Mouse (Mus musculus): Measurements from ENCODE around the gene Dip2a. TPM values are rescaled to one million over a fixed set of nuclear protein-coding genes. Genes with fewer than 3 reads are reported as not detected.
A peak's percentile ranks its signal among the peaks of the same experiment; 100 is the strongest.

Dip2a gene
- polyA plus RNA-seq, 1 experiment from 2014 or later, result 14.2 TPM

DNA sequence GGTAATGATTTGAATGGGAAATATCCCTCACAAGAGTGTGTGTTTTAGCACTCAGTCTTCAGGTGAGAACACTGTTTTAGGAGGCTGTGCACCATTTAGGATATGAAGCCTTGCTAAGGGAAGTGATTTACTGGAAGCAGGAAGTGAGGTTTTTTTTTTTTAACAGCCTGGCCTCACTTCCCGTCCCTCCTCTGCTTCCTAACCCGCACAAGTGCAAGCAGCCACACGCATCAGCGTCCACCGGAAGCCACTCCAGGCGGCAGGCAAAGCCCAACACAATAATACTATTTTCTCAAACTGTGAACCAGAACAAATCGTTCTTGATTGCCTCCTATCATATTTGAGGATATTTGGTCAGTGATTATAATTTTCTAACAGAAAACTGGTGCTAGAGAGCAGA, 6.9 kb upstream of the Dip2a start:
- no peaks in the 10 kb centered on the region for H3K9me3 ChIP-seq
- no peak overlapping the region for H3K4me3 ChIP-seq
- no peak for ATAC-seq (ENCODE audit: low FRiP score, low read depth)
- H3K4me1 ChIP-seq, result no peaks in the 10 kb centered on the region
- H3K27ac ChIP-seq, result no peak overlapping the region
- peaks cover 65% of the 10 kb centered on the region for H3K36me3 ChIP-seq
- WGBS, result 88% methylated on average over 7 of the region's 7 CpGs
- H3K9ac ChIP-seq, result no peak overlapping the region
- no peak overlapping the region for H3K4me2 ChIP-seq (replicated peaks)
- no peaks in the 10 kb centered on the region for H3K27me3 ChIP-seq (replicated peaks)

DNA sequence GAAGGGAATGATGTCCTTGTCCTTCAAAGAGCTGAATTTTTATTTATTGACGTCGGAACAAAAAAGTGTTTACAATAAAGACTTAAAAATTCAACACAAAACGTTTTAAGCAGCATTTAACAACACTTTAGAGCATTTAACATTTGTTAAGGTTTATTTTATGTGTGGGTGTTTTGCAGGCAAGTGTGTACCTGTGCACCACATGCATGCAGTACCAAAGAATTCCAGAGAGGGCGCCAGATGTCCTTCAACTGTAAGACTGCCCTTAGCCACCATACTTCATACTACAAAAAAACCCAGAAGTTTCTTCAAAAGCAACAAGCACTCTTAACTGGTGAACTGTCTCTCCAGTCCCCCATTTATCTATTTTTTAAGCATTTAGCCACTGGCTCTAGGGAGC, 1.5 kb upstream of the Dip2a start:
- no peaks in the 10 kb centered on the region for H3K9me3 ChIP-seq
- no peak overlapping the region for H3K9ac ChIP-seq
- no peak overlapping the region for H3K4me2 ChIP-seq (replicated peaks)
- H3K36me3 ChIP-seq, result peaks cover 16% of the 10 kb centered on the region
- 7% methylated on average over 4 of the region's 4 CpGs for WGBS
- no peak overlapping the region for H3K27ac ChIP-seq
- no peak overlapping the region for H3K4me3 ChIP-seq
- peaks cover 13% of the 10 kb centered on the region for H3K4me1 ChIP-seq
- ATAC-seq (ENCODE audit: low FRiP score, low read depth), result no peak
- no peaks in the 10 kb centered on the region for H3K27me3 ChIP-seq (replicated peaks)

DNA sequence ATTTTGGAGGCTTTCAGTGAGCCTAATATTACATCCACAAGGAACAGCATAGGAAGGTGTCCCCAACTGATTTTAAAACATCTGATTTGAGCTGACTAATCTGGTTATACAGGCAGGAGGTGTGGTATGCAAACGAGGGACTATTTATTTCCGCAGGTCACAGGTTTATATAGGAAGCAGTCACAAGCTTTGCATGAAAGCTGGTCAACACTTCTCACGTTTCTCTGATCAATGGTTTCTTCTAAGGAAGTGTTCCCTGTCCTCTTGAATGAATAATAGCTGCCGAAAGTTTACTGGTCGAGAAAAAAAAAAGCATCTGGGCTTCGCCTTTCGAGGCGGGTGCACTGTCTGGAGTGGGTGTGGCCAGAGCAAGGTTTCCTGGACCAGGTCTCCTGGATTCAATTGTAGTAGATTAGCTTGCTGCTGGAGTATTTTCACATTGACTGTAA, 976 bp upstream of the Dip2a start:
- Histone ChIP-seq H3K27ac (no peak overlapping the region), H3K9ac (0 out of 2 replicates have a peak overlapping the region, but pooled peaks have one; percentile 86), H3K36me3 (peaks cover 12% of the 10 kb centered on the region), H3K4me2 (replicated peaks) (peak overlapping the region; percentile 75), H3K9me3 (no peaks in the 10 kb centered on the region), H3K4me1 (peaks cover 13% of the 10 kb centered on the region), H3K4me3 (no peak overlapping the region; the same call in 1 of the 2 replicates), H3K27me3 (replicated peaks) (no peaks in the 10 kb centered on the region)
- ATAC-seq (ENCODE audit: low FRiP score, low read depth), result no peak
- WGBS, result 25% methylated on average over 8 of the region's 8 CpGs

GRCm38 (mm10) chr10:76345540-76345902, 430 bp upstream of the Dip2a start:
- peaks cover 13% of the 10 kb centered on the region for H3K4me1 ChIP-seq
- peak; percentile 7 for ATAC-seq (ENCODE audit: low FRiP score, low read depth)
- H3K27ac ChIP-seq, result no peak overlapping the region
- no peaks in the 10 kb centered on the region for H3K9me3 ChIP-seq
- peaks cover 6% of the 10 kb centered on the region for H3K36me3 ChIP-seq
- no peaks in the 10 kb centered on the region for H3K27me3 ChIP-seq (replicated peaks)
- H3K4me2 ChIP-seq (replicated peaks), result peak overlapping the region; percentile 75
- H3K9ac ChIP-seq, result peak overlapping the region; percentile 86
- WGBS, result 7% methylated on average over 12 of the region's 12 CpGs
- peak overlapping the region; percentile 84 for H3K4me3 ChIP-seq

DNA sequence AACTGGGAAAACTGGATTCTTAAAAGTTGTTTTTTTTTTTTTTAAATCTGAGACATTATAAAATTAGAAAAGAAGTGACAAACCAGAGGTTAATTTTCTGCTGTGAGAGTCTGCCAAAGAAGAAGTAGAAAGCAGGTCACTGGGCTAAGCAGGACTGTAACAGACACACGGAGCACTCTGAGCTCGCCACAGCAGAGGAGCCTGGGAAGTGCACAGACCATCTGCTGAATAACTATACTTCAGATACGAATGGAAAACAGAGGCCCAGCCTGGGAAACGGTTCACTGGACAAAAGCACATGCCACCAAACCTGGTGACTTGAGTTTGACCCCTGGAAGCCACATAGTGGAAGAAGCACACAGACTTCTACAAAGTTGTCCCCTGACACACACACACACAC, 10.7 kb downstream of the Dip2a start:
- Histone ChIP-seq H3K27ac (no peak overlapping the region), H3K4me3 (no peak overlapping the region), H3K36me3 (no peaks in the 10 kb centered on the region), H3K9me3 (no peaks in the 10 kb centered on the region), H3K4me1 (peaks cover 4% of the 10 kb centered on the region; the same call in 1 of the 2 replicates), H3K27me3 (replicated peaks) (no peaks in the 10 kb centered on the region), H3K9ac (no peak overlapping the region), H3K4me2 (replicated peaks) (no peak overlapping the region)
- no peak for ATAC-seq (ENCODE audit: low FRiP score, low read depth)
- 36% methylated on average over 4 of the region's 4 CpGs for WGBS

GRCm38 (mm10) chr10:76332040-76332439, 13.1 kb downstream of the Dip2a start:
- H3K27ac ChIP-seq, result no peak overlapping the region
- H3K36me3 ChIP-seq, result no peaks in the 10 kb centered on the region
- H3K27me3 ChIP-seq (replicated peaks), result no peaks in the 10 kb centered on the region
- H3K9me3 ChIP-seq, result no peaks in the 10 kb centered on the region
- WGBS, result 40% methylated on average over 2 of the region's 2 CpGs
- H3K4me2 ChIP-seq (replicated peaks), result no peak overlapping the region
- H3K9ac ChIP-seq, result no peak overlapping the region
- peaks cover 4% of the 10 kb centered on the region; the same call in 1 of the 2 replicates for H3K4me1 ChIP-seq
- no peak overlapping the region for H3K4me3 ChIP-seq
- no peak for ATAC-seq (ENCODE audit: low FRiP score, low read depth)

DNA sequence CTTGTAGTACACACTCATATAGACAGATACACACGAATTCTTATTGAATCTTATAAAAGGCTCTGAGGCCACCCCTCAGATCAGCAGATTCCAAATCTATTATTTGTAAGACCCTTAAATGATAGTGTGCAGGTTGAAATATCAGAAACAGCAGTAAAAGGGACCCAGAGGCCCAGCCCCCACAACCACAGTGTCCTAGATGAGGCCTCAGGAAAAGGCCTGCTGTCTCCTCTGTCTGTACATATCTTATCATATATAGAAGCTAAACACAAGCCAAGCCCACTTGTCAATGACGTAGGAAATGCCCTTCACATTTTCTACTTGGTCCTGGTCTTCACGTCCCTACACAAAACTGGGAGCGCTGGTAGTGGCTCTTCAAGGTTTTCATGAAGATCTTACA, 16.0 kb downstream of the Dip2a start:
- Histone ChIP-seq H3K9ac (no peak overlapping the region), H3K4me1 (no peaks in the 10 kb centered on the region), H3K27ac (no peak overlapping the region), H3K4me2 (replicated peaks) (no peak overlapping the region), H3K9me3 (no peaks in the 10 kb centered on the region), H3K36me3 (no peaks in the 10 kb centered on the region), H3K4me3 (no peak overlapping the region), H3K27me3 (replicated peaks) (no peaks in the 10 kb centered on the region)
- ATAC-seq (ENCODE audit: low FRiP score, low read depth), result no peak
- 91% methylated on average over 4 of the region's 4 CpGs for WGBS

DNA sequence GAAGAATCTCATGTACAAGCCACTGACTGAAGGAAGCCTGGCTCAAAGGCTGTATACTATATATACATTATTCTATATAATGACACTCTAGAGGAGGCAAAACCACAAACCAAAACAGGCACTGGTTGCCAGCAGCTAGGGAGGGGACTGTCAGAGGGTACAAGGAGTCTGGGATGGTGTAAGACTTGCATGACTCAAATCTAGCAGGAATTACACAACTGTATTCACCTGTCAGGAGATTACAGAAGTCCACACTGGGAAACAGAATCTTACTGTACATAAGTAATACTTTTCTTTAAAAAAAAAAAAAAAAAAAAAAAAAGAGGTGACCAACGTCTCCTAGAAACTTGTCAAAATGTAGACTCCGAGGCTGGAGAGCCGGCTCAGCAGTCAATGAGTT, 16.5 kb downstream of the Dip2a start:
- ATAC-seq (ENCODE audit: low FRiP score, low read depth), result no peak
- H3K27ac ChIP-seq, result no peak overlapping the region
- H3K4me3 ChIP-seq, result no peak overlapping the region
- no peak overlapping the region for H3K4me2 ChIP-seq (replicated peaks)
- H3K36me3 ChIP-seq, result no peaks in the 10 kb centered on the region
- no peak overlapping the region for H3K9ac ChIP-seq
- no peaks in the 10 kb centered on the region for H3K9me3 ChIP-seq
- no peaks in the 10 kb centered on the region for H3K27me3 ChIP-seq (replicated peaks)
- 88% methylated on average over 3 of the region's 3 CpGs for WGBS
- H3K4me1 ChIP-seq, result no peaks in the 10 kb centered on the region

DNA sequence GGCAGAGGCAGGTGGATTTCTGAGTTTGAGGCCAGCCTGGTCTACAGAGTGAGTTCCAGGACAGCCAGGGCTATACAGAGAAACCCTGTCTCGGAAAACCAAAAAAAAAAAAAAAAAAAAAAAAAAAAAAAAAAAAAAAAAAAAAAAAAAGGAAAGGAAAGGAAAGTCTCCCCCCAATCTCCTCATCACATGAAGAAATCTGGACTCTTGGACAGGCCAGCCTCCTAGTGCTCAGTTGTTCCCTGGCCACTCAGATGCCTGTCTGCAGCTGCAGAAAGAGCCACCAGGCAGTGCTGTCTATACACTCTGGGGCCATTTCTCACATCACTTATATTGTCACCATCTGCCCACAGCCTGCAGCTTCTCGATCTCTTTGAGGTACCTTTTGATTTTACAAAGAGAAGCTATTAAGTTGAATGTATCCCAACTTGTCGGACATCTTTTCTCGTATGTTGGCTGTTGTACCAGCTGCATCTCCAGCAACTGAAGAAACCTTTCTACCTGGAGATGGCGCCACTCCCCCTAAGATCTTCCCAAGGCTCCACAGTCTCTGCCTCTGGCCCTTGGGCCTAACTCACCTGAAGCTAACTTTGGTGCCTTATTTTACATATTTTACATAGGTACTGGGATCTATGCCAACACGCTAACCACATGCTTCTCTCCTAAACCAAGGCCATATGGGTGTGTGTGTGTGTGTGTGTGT, 18.6 kb downstream of the Dip2a start:
- H3K4me2 ChIP-seq (replicated peaks), result no peak overlapping the region
- ATAC-seq (ENCODE audit: low FRiP score, low read depth), result no peak
- no peak overlapping the region for H3K4me3 ChIP-seq
- no peaks in the 10 kb centered on the region for H3K27me3 ChIP-seq (replicated peaks)
- 73% methylated on average over 6 of the region's 6 CpGs for WGBS
- H3K36me3 ChIP-seq, result no peaks in the 10 kb centered on the region
- no peaks in the 10 kb centered on the region for H3K4me1 ChIP-seq
- H3K9me3 ChIP-seq, result no peaks in the 10 kb centered on the region
- H3K9ac ChIP-seq, result no peak overlapping the region
- no peak overlapping the region for H3K27ac ChIP-seq

- no peak for ATAC-seq (ENCODE audit: low FRiP score, low read depth)
- Histone ChIP-seq H3K36me3 (peaks cover 40% of the 10 kb centered on the region), H3K27me3 (replicated peaks) (no peaks in the 10 kb centered on the region), H3K27ac (no peak overlapping the region), H3K9me3 (no peaks in the 10 kb centered on the region), H3K4me1 (no peaks in the 10 kb centered on the region), H3K4me2 (replicated peaks) (no peak overlapping the region), H3K4me3 (no peak overlapping the region), H3K9ac (no peak overlapping the region)
- 91% methylated on average over 12 of the region's 12 CpGs for WGBS
Observed at GRCm38 (mm10) chr10:76317623-76318022, 27.5 kb downstream of the Dip2a start.

DNA sequence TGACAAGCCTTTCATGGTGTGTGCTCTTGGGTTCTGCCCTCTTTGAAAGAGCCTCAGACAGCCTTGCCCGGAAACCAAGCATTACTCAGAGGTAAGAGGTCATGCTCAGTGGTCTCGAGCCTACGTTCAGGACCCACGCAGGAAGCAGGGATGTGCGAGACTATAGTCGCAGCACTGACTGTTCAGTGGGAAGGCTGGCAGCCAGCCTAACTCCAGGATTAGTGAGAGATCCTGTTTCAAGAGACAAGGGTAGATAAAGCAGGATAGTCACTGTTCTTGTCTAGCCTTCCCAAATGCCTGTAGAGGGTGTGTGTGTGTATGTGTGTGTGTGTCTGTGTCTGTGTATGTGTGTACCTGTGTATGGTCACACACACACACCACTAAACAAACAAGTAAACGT, 28.9 kb downstream of the Dip2a start:
- Histone ChIP-seq H3K4me1 (no peaks in the 10 kb centered on the region), H3K9ac (no peak overlapping the region), H3K27me3 (replicated peaks) (no peaks in the 10 kb centered on the region), H3K9me3 (no peaks in the 10 kb centered on the region), H3K4me3 (no peak overlapping the region), H3K27ac (no peak overlapping the region), H3K36me3 (peaks cover 48% of the 10 kb centered on the region), H3K4me2 (replicated peaks) (no peak overlapping the region)
- WGBS, result 90% methylated on average over 7 of the region's 7 CpGs
- no peak for ATAC-seq (ENCODE audit: low FRiP score, low read depth)

DNA sequence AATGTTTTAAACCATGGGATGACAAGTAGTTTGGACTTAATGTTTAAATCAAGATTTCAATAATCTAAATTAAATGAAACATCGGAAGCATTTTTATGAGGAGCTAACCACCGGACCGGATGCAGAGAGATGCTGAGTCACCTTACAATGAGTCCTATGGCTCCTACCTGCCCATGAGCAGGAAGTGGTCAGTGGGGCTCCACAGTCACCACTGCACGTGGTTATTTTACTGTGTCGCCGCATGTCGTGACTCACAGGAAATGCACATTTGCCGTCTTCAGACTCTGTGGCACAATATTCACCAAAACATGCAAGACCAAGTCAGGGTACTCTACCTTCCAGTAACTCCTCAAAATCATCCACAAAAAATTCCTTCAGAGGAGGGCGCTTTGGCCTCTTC, 38.4 kb downstream of the Dip2a start:
- H3K27ac ChIP-seq, result no peak overlapping the region
- H3K4me2 ChIP-seq (replicated peaks), result no peak overlapping the region
- H3K4me1 ChIP-seq, result no peaks in the 10 kb centered on the region
- H3K27me3 ChIP-seq (replicated peaks), result no peaks in the 10 kb centered on the region
- WGBS, result 93% methylated on average over 9 of the region's 9 CpGs
- ATAC-seq (ENCODE audit: low FRiP score, low read depth), result no peak
- peaks cover 45% of the 10 kb centered on the region for H3K36me3 ChIP-seq
- H3K9ac ChIP-seq, result no peak overlapping the region
- H3K9me3 ChIP-seq, result no peaks in the 10 kb centered on the region
- no peak overlapping the region for H3K4me3 ChIP-seq

DNA sequence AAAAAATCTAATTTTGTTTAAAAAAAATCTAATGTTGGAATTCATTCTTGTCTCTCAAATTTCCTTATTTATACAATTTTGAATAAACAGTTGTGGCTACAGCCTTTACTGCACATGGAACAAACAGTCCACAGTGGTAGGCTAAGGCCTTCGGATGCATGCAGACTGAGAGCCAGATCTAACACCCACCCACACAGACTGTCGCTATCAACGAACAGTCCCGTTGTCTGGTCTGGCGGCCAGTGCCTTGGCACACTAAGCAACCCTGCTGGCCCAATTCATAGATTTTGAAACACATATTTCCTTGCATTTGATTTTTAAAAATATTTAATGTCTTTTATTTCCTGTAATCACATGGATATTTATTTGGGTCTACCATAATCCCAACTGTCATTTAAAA, 45.0 kb downstream of the Dip2a start:
- WGBS, result 91% methylated on average over 5 of the region's 5 CpGs
- H3K9ac ChIP-seq, result no peak overlapping the region
- no peak overlapping the region for H3K4me3 ChIP-seq
- H3K4me2 ChIP-seq (replicated peaks), result no peak overlapping the region
- H3K27ac ChIP-seq, result no peak overlapping the region
- no peaks in the 10 kb centered on the region for H3K4me1 ChIP-seq
- H3K36me3 ChIP-seq, result peaks cover 55% of the 10 kb centered on the region
- no peaks in the 10 kb centered on the region for H3K9me3 ChIP-seq
- no peak for ATAC-seq (ENCODE audit: low FRiP score, low read depth)
- no peaks in the 10 kb centered on the region for H3K27me3 ChIP-seq (replicated peaks)

Measured in neural tube, embryonic 12.5 days (tissue).